Mouse (Mus musculus): ENCODE data around the gene Wiz.

GRCm38 (mm10) chr17:32322809-32323208, 66.4 kb downstream of the Wiz start:
- no peak for TF ChIP-seq CTCF (IDR thresholded peaks at IDR 0.05; ENCODE audit: borderline replicate concordance, extremely low read depth, insufficient read depth, insufficient read length)
- no peak for TF ChIP-seq POLR2A (IDR thresholded peaks at IDR 0.05; ENCODE audit: borderline replicate concordance, extremely low read depth, insufficient read depth, insufficient read length, poor library complexity, severe bottlenecking)
